9 mouse cellular contexts compared by ENCODE assay signal in the genomic region with DNA sequence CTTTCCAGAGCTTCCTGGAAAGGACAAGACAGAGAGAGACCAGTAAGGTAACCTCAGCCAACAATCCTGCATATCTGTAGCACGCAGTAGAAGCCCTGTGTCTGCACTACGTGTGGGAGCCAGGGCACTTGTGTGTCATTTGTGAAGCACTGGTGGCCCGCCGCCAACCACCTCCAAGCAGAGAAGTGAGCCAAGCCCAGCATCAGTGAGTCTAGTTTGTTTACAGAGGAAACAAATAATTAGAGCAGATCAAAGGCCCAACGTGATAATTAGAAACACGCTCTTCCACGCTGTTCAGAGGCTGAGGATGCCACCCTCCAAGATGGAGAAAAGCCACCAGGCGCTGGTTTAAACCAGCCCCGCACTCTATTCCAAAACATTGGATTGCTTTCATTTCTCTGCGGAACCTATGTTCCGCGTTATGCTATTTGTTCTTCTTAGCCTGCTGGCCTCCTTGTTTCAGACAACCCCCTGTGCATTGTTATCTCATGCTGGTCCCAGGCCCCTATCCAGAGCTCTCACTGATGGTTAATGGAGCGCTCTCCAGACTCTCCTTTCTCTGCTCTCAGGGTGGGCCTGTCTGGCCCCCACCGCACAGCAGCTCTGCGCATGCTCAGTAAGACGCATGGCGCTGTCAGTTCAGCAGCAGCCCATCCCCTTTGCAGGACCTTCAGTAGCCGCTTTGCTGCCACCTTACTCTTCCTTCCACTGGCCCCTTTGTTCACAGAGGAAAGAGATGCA.
DNase-seq lines count a peak whose midpoint lies in the region; ATAC-seq lines count a peak whose summit lies in the region.
"Had no signal": no experiment of that assay in that cellular context is flagged by ENCODE, and none has a peak within 500 bp of the region (broad histone marks: within the 10 kb centered on the region; RNA-seq: fewer than 3 reads in every experiment).

No protein-coding gene starts in this region.

- no peak overlapping the region for H3K9ac ChIP-seq in embryonic facial prominence, embryonic 12.5 days
- H3K9ac ChIP-seq in neural tube, embryonic 15.5 days (replicated peaks): no peak overlapping the region

- H3K36me3 ChIP-seq in embryonic facial prominence, embryonic 12.5 days: no peaks in the 10 kb centered on the region
- no peaks in the 10 kb centered on the region for H3K36me3 ChIP-seq in neural tube, embryonic 15.5 days

- no peak for ATAC-seq in embryonic facial prominence, embryonic 12.5 days (ENCODE audit: insufficient number of reproducible peaks, insufficient read depth, low FRiP score, low TSS enrichment)
- peak; percentile 89 for ATAC-seq in neural tube, embryonic 15.5 days (ENCODE audit: low FRiP score)
- no peak for ATAC-seq in CD4-positive, CD25-positive, alpha-beta regulatory T cell, adult 4 months

- no peaks in the 10 kb centered on the region for H3K27me3 ChIP-seq in embryonic facial prominence, embryonic 12.5 days
- H3K27me3 ChIP-seq in neural tube, embryonic 15.5 days (replicated peaks): no peaks in the 10 kb centered on the region

- H3K27ac ChIP-seq in embryonic facial prominence, embryonic 12.5 days: no peak overlapping the region
- H3K27ac ChIP-seq in neural tube, embryonic 15.5 days (replicated peaks): peak overlapping the region; percentile 65

- H3K4me3 ChIP-seq in embryonic facial prominence, embryonic 12.5 days: no peak overlapping the region
- no peak overlapping the region for H3K4me3 ChIP-seq in neural tube, embryonic 15.5 days (replicated peaks)
- H3K4me3 ChIP-seq: megakaryocyte, embryonic 14.5 days had no signal

- no peaks in the 10 kb centered on the region for H3K9me3 ChIP-seq in embryonic facial prominence, embryonic 12.5 days
- no peaks in the 10 kb centered on the region for H3K9me3 ChIP-seq in neural tube, embryonic 15.5 days (replicated peaks)

- intact Hi-C loops in heart, postnatal 14 days (cut with DNase I): no loop called here

- H3K4me2 ChIP-seq in embryonic facial prominence, embryonic 12.5 days (replicated peaks): peak overlapping the region; percentile 21
- H3K4me2 ChIP-seq in neural tube, embryonic 15.5 days: peak overlapping the region; percentile 27

- 60% methylated on average over 18 of the region's 18 CpGs for WGBS in embryonic facial prominence, embryonic 12.5 days
- WGBS in neural tube, embryonic 15.5 days: 46% methylated on average over 18 of the region's 18 CpGs

- DNase-seq in frontal cortex, postnatal 10 days (ENCODE audit: low spot score in 2 of 2): peak; percentile 26 to 45
- no peak for DNase-seq in frontal cortex, postnatal 14 days (ENCODE audit: low spot score in 2 of 2)
- DNase-seq in adrenal gland, postnatal 14 days: peak; percentile 58
- peak; percentile 62 for DNase-seq in heart, postnatal 14 days
- peak; percentile 50 to 65 for DNase-seq in layer of hippocampus, postnatal 36 days

- 0 out of 2 replicates have a peak, but pooled peaks cover 2% of the 10 kb centered on the region for H3K4me1 ChIP-seq in embryonic facial prominence, embryonic 12.5 days
- H3K4me1 ChIP-seq in neural tube, embryonic 15.5 days: peaks cover 13% of the 10 kb centered on the region
- H3K4me1 ChIP-seq: megakaryocyte, embryonic 14.5 days had no signal

Comparison
In these comparisons a context has a peak if more than half of its experiments do, and no peak if none do; other contexts are left out.
1. DNase-seq: peak in frontal cortex, postnatal 10 days (2 of 2), adrenal gland, postnatal 14 days (single experiment), heart, postnatal 14 days (2 of 2) and layer of hippocampus, postnatal 36 days (2 of 2); none in frontal cortex, postnatal 14 days (0 of 2).